Mouse (Mus musculus): ENCODE measurements around the gene Bcl6.

Gene Bcl6

GRCm38 (mm10) chr16:23988466-23989208, at the start of gene Bcl6, which contains the start of gene Gm37419:
Gene Bcl6 (minus strand): TSS chr16:23988852.
Gene Gm37419 (plus strand): TSS chr16:23988482.
- peak; percentile 90 for DNase-seq (ENCODE audit: low spot score)

- no peak for DNase-seq (ENCODE audit: low spot score)
These were observed 47.7 kb upstream of the Bcl6 start for GRCm38 (mm10) chr16:24036398-24036797.

- no peak for DNase-seq (ENCODE audit: low spot score)
These were observed 47.1 kb upstream of the Bcl6 start for GRCm38 (mm10) chr16:24035767-24036166.

- no peak for DNase-seq (ENCODE audit: low spot score)
These were observed 45.8 kb upstream of the Bcl6 start for GRCm38 (mm10) chr16:24034450-24034849.

GRCm38 (mm10) chr16:24033259-24033658, 44.6 kb upstream of the Bcl6 start:
- no peak for DNase-seq (ENCODE audit: low spot score)

GRCm38 (mm10) chr16:24029965-24030672, 41.5 kb upstream of the Bcl6 start:
- DNase-seq (ENCODE audit: low spot score) = no peak

- DNase-seq (ENCODE audit: low spot score) = no peak
These were observed 36.8 kb upstream of the Bcl6 start for GRCm38 (mm10) chr16:24025442-24025841.

GRCm38 (mm10) chr16:24022605-24023004, 34.0 kb upstream of the Bcl6 start:
- no peak for DNase-seq (ENCODE audit: low spot score)

- no peak for DNase-seq (ENCODE audit: low spot score)
These were observed 33.1 kb upstream of the Bcl6 start for GRCm38 (mm10) chr16:24021722-24022121.

- DNase-seq (ENCODE audit: low spot score) = no peak
These were observed 28.1 kb upstream of the Bcl6 start for GRCm38 (mm10) chr16:24016742-24017141.

GRCm38 (mm10) chr16:24016273-24016672, 27.6 kb upstream of the Bcl6 start:
- no peak for DNase-seq (ENCODE audit: low spot score)

- DNase-seq (ENCODE audit: low spot score) = no peak
These were observed 25.7 kb upstream of the Bcl6 start for GRCm38 (mm10) chr16:24014378-24014777.

GRCm38 (mm10) chr16:24012066-24012465, 23.4 kb upstream of the Bcl6 start:
- DNase-seq (ENCODE audit: low spot score) = no peak

- DNase-seq (ENCODE audit: low spot score) = no peak
These were observed 22.7 kb upstream of the Bcl6 start for GRCm38 (mm10) chr16:24011306-24011705.

GRCm38 (mm10) chr16:24009891-24010290, 21.2 kb upstream of the Bcl6 start:
- no peak for DNase-seq (ENCODE audit: low spot score)

GRCm38 (mm10) chr16:24005928-24006327, 17.3 kb upstream of the Bcl6 start:
- DNase-seq (ENCODE audit: low spot score) = no peak

GRCm38 (mm10) chr16:23997912-23998311, 9.3 kb upstream of the Bcl6 start:
- no peak for DNase-seq (ENCODE audit: low spot score)

- peak; percentile 13 for DNase-seq (ENCODE audit: low spot score)
These were observed 8.6 kb upstream of the Bcl6 start for GRCm38 (mm10) chr16:23997228-23997627.

GRCm38 (mm10) chr16:23996342-23996741, 7.7 kb upstream of the Bcl6 start:
- DNase-seq (ENCODE audit: low spot score) = no peak

GRCm38 (mm10) chr16:23993351-23994321, 5.0 kb upstream of the Bcl6 start:
- DNase-seq (ENCODE audit: low spot score) = no peak

GRCm38 (mm10) chr16:23991846-23992580, 3.4 kb upstream of the Bcl6 start:
- DNase-seq (ENCODE audit: low spot score) = no peak

- peak; percentile 91 for DNase-seq (ENCODE audit: low spot score)
These were observed 2.5 kb upstream of the Bcl6 start for GRCm38 (mm10) chr16:23991170-23991569.
